Comparison of ENCODE assay signal across 23 mouse cellular contexts in the genomic region with DNA sequence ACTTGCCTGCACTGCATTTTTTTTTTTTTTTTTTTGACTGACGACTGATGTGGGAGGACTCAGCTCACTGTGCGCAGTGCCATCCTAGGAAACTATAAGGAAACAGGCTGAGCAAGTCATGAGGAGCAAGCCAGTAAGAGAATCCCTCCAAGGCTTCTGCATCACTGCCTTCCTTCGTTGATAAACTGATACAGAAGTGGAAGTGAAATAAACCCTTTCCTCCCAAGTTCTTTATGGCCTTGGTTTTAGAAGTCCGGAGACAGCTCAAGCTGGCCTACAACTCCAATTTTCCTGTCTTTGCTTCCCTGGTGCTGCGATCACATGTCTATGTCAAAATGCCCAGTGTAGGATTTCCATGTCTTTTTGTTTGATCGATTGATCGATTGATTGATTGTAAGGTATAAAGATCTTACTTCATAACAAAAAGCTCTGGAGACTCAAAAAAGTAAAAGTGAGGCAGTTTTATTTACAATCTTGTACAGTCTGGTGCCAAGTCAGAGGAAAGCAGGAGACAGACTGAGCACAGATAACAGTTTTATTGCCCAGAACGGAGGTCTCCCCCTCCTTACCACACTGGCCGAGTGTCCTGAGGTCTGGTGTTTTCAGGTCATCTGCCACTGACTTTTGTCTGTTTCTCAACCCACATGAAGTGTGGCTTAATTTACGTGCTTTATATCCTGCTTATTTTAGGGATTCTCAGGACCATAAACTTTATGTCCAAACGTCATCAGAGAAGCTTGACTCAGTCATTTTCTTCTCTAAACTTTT. TPM values are rescaled to one million over a fixed set of nuclear protein-coding genes. Genes with fewer than 3 reads are reported as not detected.
DNase-seq lines count a peak whose midpoint lies in the region; ATAC-seq and TF ChIP-seq lines count a peak whose summit lies in the region.
"Had no signal": no experiment of that assay in that cellular context is flagged by ENCODE, and none has a peak within 500 bp of the region (broad histone marks: within the 10 kb centered on the region; RNA-seq: fewer than 3 reads in every experiment).

No protein-coding gene starts in this region.

- H3K9me3 ChIP-seq in kidney, embryonic 14.5 days (ENCODE audit: control insufficient read depth, low read length) = no peaks in the 10 kb centered on the region
- H3K9me3 ChIP-seq in kidney, embryonic 15.5 days (replicated peaks) = no peaks in the 10 kb centered on the region
- no peaks in the 10 kb centered on the region for H3K9me3 ChIP-seq in kidney, embryonic 16.5 days (ENCODE audit: low read length)
- no peaks in the 10 kb centered on the region for H3K9me3 ChIP-seq in kidney, postnatal 0 days (replicated peaks; ENCODE audit: low read length)

- H3K27ac ChIP-seq in kidney, embryonic 14.5 days (ENCODE audit: low read depth, low read length) = no peak overlapping the region
- no peak overlapping the region for H3K27ac ChIP-seq in kidney, embryonic 15.5 days
- H3K27ac ChIP-seq in kidney, embryonic 16.5 days (ENCODE audit: low read length) = no peak overlapping the region
- no peak overlapping the region for H3K27ac ChIP-seq in kidney, postnatal 0 days

- no peak overlapping the region for H3K4me3 ChIP-seq in kidney, embryonic 14.5 days (ENCODE audit: low read length)
- H3K4me3 ChIP-seq in kidney, embryonic 15.5 days (replicated peaks) = no peak overlapping the region
- H3K4me3 ChIP-seq in kidney, embryonic 16.5 days (ENCODE audit: low read length) = no peak overlapping the region
- no peak overlapping the region for H3K4me3 ChIP-seq in kidney, postnatal 0 days (replicated peaks; ENCODE audit: low read depth, low read length)

- WGBS in kidney, embryonic 14.5 days = 43% methylated on average over 11 of the region's 11 CpGs
- 43% methylated on average over 11 of the region's 11 CpGs for WGBS in kidney, embryonic 15.5 days
- WGBS in kidney, embryonic 16.5 days = 40% methylated on average over 11 of the region's 11 CpGs
- 34% methylated on average over 11 of the region's 11 CpGs for WGBS in kidney, postnatal 0 days

- no peak for DNase-seq in kidney, adult 8-10 months
- DNase-seq in kidney, adult 9 months = no peak
- DNase-seq in kidney, postnatal 25 days = no peak
- DNase-seq in kidney, postnatal 0 days (ENCODE audit: low spot score) = peak; percentile 68
- DNase-seq in kidney, postnatal 36 days = no peak
- DNase-seq: adrenal gland, adult 2 months; adrenal gland, adult 8-10 months; adrenal gland, postnatal 10 days; adrenal gland, postnatal 14 days; adrenal gland, postnatal 25 days; adrenal gland, postnatal 36 days; B cell, adult 2 months; cerebellum, adult 11 months; cerebellum, adult 11-12 months had no signal

- no peak overlapping the region for H3K4me2 ChIP-seq in kidney, embryonic 14.5 days (replicated peaks; ENCODE audit: low read depth, low read length)
- no peak overlapping the region for H3K4me2 ChIP-seq in kidney, embryonic 15.5 days
- no peak overlapping the region for H3K4me2 ChIP-seq in kidney, embryonic 16.5 days (replicated peaks; ENCODE audit: low read depth, low read length)
- no peak overlapping the region for H3K4me2 ChIP-seq in kidney, postnatal 0 days (ENCODE audit: low read length)

- H3K9ac ChIP-seq in kidney, embryonic 14.5 days (ENCODE audit: low read depth, low read length) = no peak overlapping the region
- H3K9ac ChIP-seq in kidney, embryonic 15.5 days = no peak overlapping the region
- H3K9ac ChIP-seq in kidney, embryonic 16.5 days (replicated peaks; ENCODE audit: low read length) = no peak overlapping the region
- H3K9ac ChIP-seq in kidney, postnatal 0 days (ENCODE audit: low read depth, low read length) = no peak overlapping the region

- no peaks in the 10 kb centered on the region for H3K27me3 ChIP-seq in kidney, embryonic 14.5 days (ENCODE audit: control insufficient read depth, insufficient read depth, low read length)
- peaks cover 11% of the 10 kb centered on the region; the same call in 1 of the 2 replicates for H3K27me3 ChIP-seq in kidney, embryonic 15.5 days
- H3K27me3 ChIP-seq in kidney, embryonic 16.5 days (ENCODE audit: insufficient read depth, low read length) = peaks cover 6% of the 10 kb centered on the region
- H3K27me3 ChIP-seq in kidney, postnatal 0 days (ENCODE audit: insufficient read depth, low read length) = no peaks in the 10 kb centered on the region
- H3K27me3 ChIP-seq: CH12.LX had no signal

- no peaks in the 10 kb centered on the region for H3K4me1 ChIP-seq in kidney, embryonic 14.5 days (ENCODE audit: control insufficient read depth, insufficient read depth, low read length)
- no peaks in the 10 kb centered on the region for H3K4me1 ChIP-seq in kidney, embryonic 15.5 days
- no peaks in the 10 kb centered on the region for H3K4me1 ChIP-seq in kidney, embryonic 16.5 days (ENCODE audit: insufficient read depth, low read length)
- no peaks in the 10 kb centered on the region for H3K4me1 ChIP-seq in kidney, postnatal 0 days (replicated peaks; ENCODE audit: insufficient read depth, low read length)

- H3K36me3 ChIP-seq in kidney, embryonic 14.5 days (ENCODE audit: control insufficient read depth, insufficient read depth, low read length) = no peaks in the 10 kb centered on the region
- no peaks in the 10 kb centered on the region for H3K36me3 ChIP-seq in kidney, embryonic 15.5 days
- H3K36me3 ChIP-seq in kidney, embryonic 16.5 days (ENCODE audit: insufficient read depth, low read length) = no peaks in the 10 kb centered on the region
- peaks cover 13% of the 10 kb centered on the region for H3K36me3 ChIP-seq in kidney, postnatal 0 days (ENCODE audit: insufficient read depth, low read length)

- ATAC-seq in kidney, embryonic 14.5 days (ENCODE audit: low FRiP score, low TSS enrichment) = peak; percentile 94
- ATAC-seq in kidney, embryonic 15.5 days (replicated peaks; ENCODE audit: low FRiP score) = peak; percentile 94
- ATAC-seq in kidney, embryonic 16.5 days (ENCODE audit: low FRiP score, low TSS enrichment) = peak; percentile 93
- ATAC-seq in kidney, postnatal 0 days (replicated peaks; ENCODE audit: low FRiP score, low read depth) = peak; percentile 61; the same call in 1 of the 2 replicates
- ATAC-seq: activated CD4-positive, CD25-positive, alpha-beta regulatory T cell, adult 4 months; CD4-positive, CD25-positive, alpha-beta regulatory T cell, adult 4 months; Patski had no signal

- TF ChIP-seq CTCF in kidney, postnatal 0 days (IDR thresholded peaks at IDR 0.05; ENCODE audit: low read depth) = no peak

RNA-seq across cellular contexts. Expression of a gene that starts 12.6 kb away (rescaled TPM):
- polyA plus RNA-seq in kidney, embryonic 14.5 days (2014; fragmentation: Nextera tagmentation; extraction: Ambion mirVana) = 1.3 and 1.7 TPM in 2 replicates
- polyA plus RNA-seq in kidney, embryonic 15.5 days (2015; fragmentation: Nextera tagmentation; extraction: Ambion mirVana) = 1.8 and 2.1 TPM in 2 replicates
- polyA plus RNA-seq in kidney, embryonic 16.5 days (2015; fragmentation: Nextera tagmentation; extraction: Ambion mirVana) = 1.3 and 2.6 TPM in 2 replicates
- 1.4 and 2.2 TPM in 2 replicates for polyA plus RNA-seq in kidney, postnatal 0 days (2015; fragmentation: Nextera tagmentation; extraction: Ambion mirVana)

RNA-seq across cellular contexts. Expression of a gene that starts 20.7 kb away (rescaled TPM):
- 702 and 990 TPM in 2 replicates for polyA plus RNA-seq in kidney, embryonic 14.5 days (2014; fragmentation: Nextera tagmentation; extraction: Ambion mirVana)
- 602 and 688 TPM in 2 replicates for polyA plus RNA-seq in kidney, embryonic 15.5 days (2015; fragmentation: Nextera tagmentation; extraction: Ambion mirVana)
- 410 and 416 TPM in 2 replicates for polyA plus RNA-seq in kidney, embryonic 16.5 days (2015; fragmentation: Nextera tagmentation; extraction: Ambion mirVana)
- 742 and 859 TPM in 2 replicates for polyA plus RNA-seq in kidney, postnatal 0 days (2015; fragmentation: Nextera tagmentation; extraction: Ambion mirVana)

RNA-seq across cellular contexts. Expression of a gene that starts 32.2 kb away (rescaled TPM):
- polyA plus RNA-seq in kidney, embryonic 14.5 days (2014; fragmentation: Nextera tagmentation; extraction: Ambion mirVana) = 0.09 TPM in 2 replicates
- 0.08 and 0.18 TPM in 2 replicates for polyA plus RNA-seq in kidney, embryonic 15.5 days (2015; fragmentation: Nextera tagmentation; extraction: Ambion mirVana)
- polyA plus RNA-seq in kidney, embryonic 16.5 days (2015; fragmentation: Nextera tagmentation; extraction: Ambion mirVana) = 0.11 and 0.18 TPM in 2 replicates
- 0.32 and 0.50 TPM in 2 replicates for polyA plus RNA-seq in kidney, postnatal 0 days (2015; fragmentation: Nextera tagmentation; extraction: Ambion mirVana)
- polyA plus RNA-seq: activated CD4-positive, CD25-positive, alpha-beta regulatory T cell, adult 4 months; C2C12; CD4-positive, CD25-positive, alpha-beta regulatory T cell, adult 4 months; G1E; Patski had no signal

RNA-seq across cellular contexts. Expression of a gene that starts 47.9 kb away (rescaled TPM):
- 19.6 and 26.1 TPM in 2 replicates for polyA plus RNA-seq in kidney, embryonic 14.5 days (2014; fragmentation: Nextera tagmentation; extraction: Ambion mirVana)
- 22.6 and 23.7 TPM in 2 replicates for polyA plus RNA-seq in kidney, embryonic 15.5 days (2015; fragmentation: Nextera tagmentation; extraction: Ambion mirVana)
- polyA plus RNA-seq in kidney, embryonic 16.5 days (2015; fragmentation: Nextera tagmentation; extraction: Ambion mirVana) = 22.4 and 24.7 TPM in 2 replicates
- 19.9 and 21.0 TPM in 2 replicates for polyA plus RNA-seq in kidney, postnatal 0 days (2015; fragmentation: Nextera tagmentation; extraction: Ambion mirVana)
